ENCODE assay signal across 9 mouse cellular contexts in the genomic region with DNA sequence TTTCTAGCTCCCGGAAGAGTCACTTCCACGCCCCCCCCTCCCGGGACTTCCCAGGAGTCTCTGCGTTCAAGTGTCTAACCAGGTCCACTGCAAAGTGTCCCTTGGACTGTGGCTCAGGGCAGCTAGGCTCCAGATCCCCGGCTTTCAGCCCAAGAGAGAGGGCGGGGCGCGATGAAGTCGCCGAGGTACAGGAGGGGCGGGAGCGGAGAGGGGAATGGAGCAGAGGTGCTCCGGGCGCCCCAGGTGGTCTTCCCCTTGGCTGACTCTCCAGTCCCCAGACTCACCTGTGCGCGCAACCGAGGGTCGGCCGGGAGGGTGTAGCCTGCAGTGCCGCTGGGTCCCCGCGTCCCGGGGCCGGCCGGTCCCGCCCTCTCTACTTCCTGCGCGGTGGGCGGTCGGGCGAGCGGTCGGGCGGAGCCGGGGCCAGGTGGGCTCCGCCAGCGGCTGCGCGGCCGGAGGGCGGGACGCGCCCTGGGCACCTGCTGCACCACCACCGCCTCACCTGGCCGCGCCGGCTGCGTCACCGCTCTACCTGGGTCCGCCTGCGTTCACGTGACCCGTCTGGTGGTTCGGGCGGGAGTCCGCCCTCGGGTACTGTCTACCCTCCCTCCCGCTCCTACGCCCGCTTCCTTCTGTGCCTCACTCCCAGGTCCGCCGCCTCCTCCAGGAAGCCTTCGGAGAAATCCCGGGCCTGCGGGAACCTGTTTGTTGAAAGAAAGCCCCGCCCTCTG. TPM values are rescaled to one million over a fixed set of nuclear protein-coding genes. Genes with fewer than 3 reads are reported as not detected.
A peak's percentile ranks its signal among the peaks of the same experiment; 100 is the strongest.
DNase-seq lines count a peak whose midpoint lies in the region; ATAC-seq and TF ChIP-seq lines count a peak whose summit lies in the region.
"Had no signal": no experiment of that assay in that cellular context is flagged by ENCODE, and none has a peak within 500 bp of the region (broad histone marks: within the 10 kb centered on the region; RNA-seq: fewer than 3 reads in every experiment).

No protein-coding gene starts in this region.

- no peak for ATAC-seq in monocyte, adult 5-6 weeks (replicated peaks; ENCODE audit: insufficient number of reproducible peaks, low FRiP score, low TSS enrichment, poor library complexity, severe bottlenecking)

- no peaks in the 10 kb centered on the region for H3K4me1 ChIP-seq in embryonic fibroblast, embryonic 13.5 days (ENCODE audit: control insufficient read depth, insufficient read depth, low read length)
- H3K4me1 ChIP-seq in small intestine, adult 2 months (ENCODE audit: control insufficient read depth, insufficient read depth, insufficient read length, low read length) = peaks cover 11% of the 10 kb centered on the region; the same call in 1 of the 2 replicates

- H3K36me3 ChIP-seq in small intestine, adult 2 months (ENCODE audit: control insufficient read depth, insufficient read depth, low read length) = peaks cover 2% of the 10 kb centered on the region; the same call in 1 of the 2 replicates

- TF ChIP-seq POLR2A in embryonic fibroblast, embryonic 13.5 days (IDR thresholded peaks at IDR 0.05; ENCODE audit: low read depth, low read length) = no peak
- TF ChIP-seq POLR2A in small intestine, adult 2 months (IDR thresholded peaks at IDR 0.05; ENCODE audit: low read depth, low read length) = peak; percentile 64; the same call in 1 of the 2 replicates

- 1% methylated on average over 66 of the region's 66 CpGs for WGBS in small intestine, adult 2 months

- intact Hi-C loops in left cerebral cortex, adult 2 months (cut with DNase I) = loop anchor here (5.0 kb wide), 1 partner anchor 227 kb away; no protein-coding TSS in a partner anchor

- DNase-seq in left cerebral cortex, adult 2 months (ENCODE audit: extremely low spot score in 1 of 2, low spot score in 2 of 2) = no peak
- DNase-seq in left cerebral cortex, adult 8-10 months (ENCODE audit: low spot score in 2 of 2) = no peak
- DNase-seq in kidney, adult 18-20 months = peak; percentile 86
- DNase-seq in lung, adult 18-20 months = peak; percentile 85 to 89
- no peak for DNase-seq in c-Kit-positive CD71-positive TER-119-positive erythroid progenitor cells, embryonic 14.5 days (ENCODE audit: low spot score)

- peak overlapping the region; percentile 15; the same call in 1 of the 2 replicates for H3K4me3 ChIP-seq in left cerebral cortex, adult 2 months
- H3K4me3 ChIP-seq in embryonic fibroblast, embryonic 13.5 days (ENCODE audit: insufficient read depth, low read length) = peak overlapping the region; percentile 33
- peak overlapping the region; percentile 93 for H3K4me3 ChIP-seq in small intestine, adult 2 months (ENCODE audit: low read depth, low read length)
- H3K4me3 ChIP-seq: myocyte had no signal

- TF ChIP-seq CTCF in left cerebral cortex, adult 2 months (IDR thresholded peaks at IDR 0.05) = no peak
- no peak for TF ChIP-seq CTCF in embryonic fibroblast, embryonic 13.5 days (IDR thresholded peaks at IDR 0.05; ENCODE audit: borderline replicate concordance, insufficient read depth, low read length)
- no peak for TF ChIP-seq CTCF in small intestine, adult 2 months (IDR thresholded peaks at IDR 0.05; ENCODE audit: extremely low read depth, insufficient read length, insufficient replicate concordance, low read depth, low read length)

- no peaks in the 10 kb centered on the region for H3K27me3 ChIP-seq in small intestine, adult 2 months (ENCODE audit: control insufficient read depth, insufficient read depth, low read length)

- no peak overlapping the region for H3K27ac ChIP-seq in left cerebral cortex, adult 2 months
- H3K27ac ChIP-seq in embryonic fibroblast, embryonic 13.5 days (ENCODE audit: insufficient read depth, low read length) = no peak overlapping the region
- peak overlapping the region; percentile 98 for H3K27ac ChIP-seq in small intestine, adult 2 months (ENCODE audit: insufficient read depth, low read depth, low read length)

RNA-seq across cellular contexts. Expression of a gene that starts 1.8 kb away (rescaled TPM):
- total RNA-seq in left cerebral cortex, adult 2 months (2021) = under 1 TPM; 0.34 to 0.63 TPM
- total RNA-seq in left cerebral cortex, adult 8-10 months (2022) = 1 to 10 TPM; 1.1 to 1.6 (median 1.2) TPM
- polyA plus RNA-seq in embryonic fibroblast, embryonic 13.5 days (2011; ENCODE audit: insufficient read length, low read depth, missing spikeins) = 0.32 TPM in 1 of 2 replicates, not detected in the other
- polyA plus RNA-seq in small intestine, adult 2 months (2012; rRNA removed) = 69.0 and 179 TPM in 2 replicates
- total RNA-seq in monocyte, adult 5-6 weeks (2017) = not detected in 3 replicates
- polyA plus RNA-seq: myocyte had no signal

RNA-seq across cellular contexts. Expression of a gene that starts 36.2 kb away (rescaled TPM):
- total RNA-seq in left cerebral cortex, adult 2 months (2021) = not detected
- not detected for total RNA-seq in left cerebral cortex, adult 8-10 months (2022)
- polyA plus RNA-seq in embryonic fibroblast, embryonic 13.5 days (2011; ENCODE audit: insufficient read length, low read depth, missing spikeins) = not detected in 2 replicates
- not detected in 2 replicates for polyA plus RNA-seq in small intestine, adult 2 months (2012; rRNA removed)
- total RNA-seq in monocyte, adult 5-6 weeks (2017) = not detected in 3 replicates
- polyA plus RNA-seq: myocyte had no signal

Comparison
In these comparisons a context has a peak if more than half of its experiments do, and no peak if none do; other contexts are left out.
1. DNase-seq: peak in kidney, adult 18-20 months (single experiment) and lung, adult 18-20 months (2 of 2); none in left cerebral cortex, adult 2 months (0 of 2), left cerebral cortex, adult 8-10 months (0 of 2) and c-Kit-positive CD71-positive TER-119-positive erythroid progenitor cells, embryonic 14.5 days (single experiment).
2. H3K4me3 ChIP-seq: peak in every context shown above with its lines; median percentile 93 in small intestine, adult 2 months; 33 in embryonic fibroblast, embryonic 13.5 days; 15 in left cerebral cortex, adult 2 months.